Mouse (Mus musculus): ENCODE data around the gene Kdm3a. TPM values are rescaled to one million over a fixed set of nuclear protein-coding genes. Genes with fewer than 3 reads are reported as not detected.

The Kdm3a gene
- polyA plus RNA-seq, 1 experiment: 11.5 TPM

DNA sequence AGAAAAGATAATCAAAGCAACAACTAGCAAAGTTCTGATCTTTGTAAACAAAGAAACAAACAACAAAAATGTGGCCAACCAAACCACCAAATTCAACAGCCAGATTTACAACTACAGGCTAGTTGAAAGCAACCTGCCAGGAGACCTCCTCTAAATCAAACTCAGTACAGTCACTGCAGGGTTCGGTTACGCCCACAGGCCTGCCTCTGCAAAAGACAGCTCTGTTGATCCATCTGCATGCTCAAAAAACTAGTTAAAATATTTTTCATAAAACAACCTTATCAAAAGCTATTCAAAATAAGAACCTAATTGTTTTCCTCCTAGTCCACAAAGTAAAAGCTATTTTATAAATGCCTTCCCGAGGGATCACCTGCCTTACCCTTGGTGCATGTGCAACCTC lies 25.0 kb downstream of the Kdm3a start:
- H3K4me3 ChIP-seq: no peak overlapping the region
- no peaks in the 10 kb centered on the region for H3K27me3 ChIP-seq (ENCODE audit: control insufficient read depth, insufficient read depth, insufficient read length)
- no peak overlapping the region for H3ac ChIP-seq (ENCODE audit: control insufficient read depth, insufficient read length)
- no peaks in the 10 kb centered on the region for H3K79me2 ChIP-seq (ENCODE audit: control insufficient read depth, insufficient read depth)
- peaks cover 66% of the 10 kb centered on the region for H3K36me3 ChIP-seq (ENCODE audit: control insufficient read depth, insufficient read depth)
- TF ChIP-seq POLR2A (IDR thresholded peaks at IDR 0.05; ENCODE audit: insufficient read length, low read depth) (no peak), CEBPB (IDR thresholded peaks at IDR 0.05; ENCODE audit: insufficient read depth, poor library complexity, severe bottlenecking) (no peak), MAX (IDR thresholded peaks at IDR 0.05; ENCODE audit: low read depth) (no peak), MYOD1 (IDR thresholded peaks at IDR 0.05; ENCODE audit: control insufficient read depth in 1 of 3, insufficient read length in 2 of 3, low read depth in 2 of 3) (no peak), E2F4 (IDR thresholded peaks at IDR 0.05; ENCODE audit: insufficient read depth) (no peak), TCF3 (IDR thresholded peaks at IDR 0.05; ENCODE audit: insufficient read length, low read depth) (no peak), TCF12 (IDR thresholded peaks at IDR 0.05; ENCODE audit: insufficient read depth, poor library complexity, severe bottlenecking) (no peak), REST (IDR thresholded peaks at IDR 0.05; ENCODE audit: insufficient read depth, insufficient read length) (no peak), MYOG (IDR thresholded peaks at IDR 0.05; ENCODE audit: control insufficient read depth in 1 of 3, insufficient read depth in 1 of 3, insufficient read length in 2 of 3, low read depth in 2 of 3) (no peak), USF1 (IDR thresholded peaks at IDR 0.05; ENCODE audit: low read depth) (no peak), POLR2AphosphoS2 (IDR thresholded peaks at IDR 0.05; ENCODE audit: insufficient read length, low read depth) (no peak), SRF (IDR thresholded peaks at IDR 0.05; ENCODE audit: control insufficient read depth, insufficient read length, low read depth) (no peak)
- no peak overlapping the region for H3K4me2 ChIP-seq (ENCODE audit: low read depth)

DNA sequence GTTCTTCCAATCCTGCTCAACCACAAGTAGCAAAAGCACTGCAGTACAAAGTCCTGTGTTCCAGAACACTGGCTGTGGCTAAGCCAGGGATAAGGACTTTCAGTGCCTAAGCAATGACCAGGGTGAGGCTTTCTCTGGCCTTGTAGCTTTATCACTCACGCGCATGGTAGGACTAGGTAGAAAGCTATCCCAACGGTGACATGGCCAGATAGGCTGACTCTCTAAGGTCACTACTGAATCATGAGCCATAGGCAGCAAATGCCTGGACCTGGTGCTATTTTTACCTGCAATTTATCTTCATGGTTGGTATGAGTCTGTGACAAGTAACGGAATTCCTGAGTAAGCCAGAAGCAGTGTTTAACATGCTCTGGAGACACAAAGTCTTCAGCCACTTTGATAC lies 42.6 kb downstream of the Kdm3a start:
- TF ChIP-seq USF1 (IDR thresholded peaks at IDR 0.05; ENCODE audit: low read depth) (no peak), MYOD1 (IDR thresholded peaks at IDR 0.05; ENCODE audit: control insufficient read depth in 1 of 3, insufficient read length in 2 of 3, low read depth in 2 of 3) (no peak), E2F4 (IDR thresholded peaks at IDR 0.05; ENCODE audit: insufficient read depth) (no peak), TCF12 (IDR thresholded peaks at IDR 0.05; ENCODE audit: insufficient read depth, poor library complexity, severe bottlenecking) (no peak), POLR2A (IDR thresholded peaks at IDR 0.05; ENCODE audit: insufficient read length, low read depth) (no peak), POLR2AphosphoS2 (IDR thresholded peaks at IDR 0.05; ENCODE audit: insufficient read length, low read depth) (no peak), REST (IDR thresholded peaks at IDR 0.05; ENCODE audit: insufficient read depth, insufficient read length) (no peak), MYOG (IDR thresholded peaks at IDR 0.05; ENCODE audit: control insufficient read depth in 1 of 3, insufficient read depth in 1 of 3, insufficient read length in 2 of 3, low read depth in 2 of 3) (no peak), CEBPB (IDR thresholded peaks at IDR 0.05; ENCODE audit: insufficient read depth, poor library complexity, severe bottlenecking) (no peak), MAX (IDR thresholded peaks at IDR 0.05; ENCODE audit: low read depth) (no peak), SRF (IDR thresholded peaks at IDR 0.05; ENCODE audit: control insufficient read depth, insufficient read length, low read depth) (no peak), TCF3 (IDR thresholded peaks at IDR 0.05; ENCODE audit: insufficient read length, low read depth) (no peak)
- no peaks in the 10 kb centered on the region for H3K79me2 ChIP-seq (ENCODE audit: control insufficient read depth, insufficient read depth)

DNA sequence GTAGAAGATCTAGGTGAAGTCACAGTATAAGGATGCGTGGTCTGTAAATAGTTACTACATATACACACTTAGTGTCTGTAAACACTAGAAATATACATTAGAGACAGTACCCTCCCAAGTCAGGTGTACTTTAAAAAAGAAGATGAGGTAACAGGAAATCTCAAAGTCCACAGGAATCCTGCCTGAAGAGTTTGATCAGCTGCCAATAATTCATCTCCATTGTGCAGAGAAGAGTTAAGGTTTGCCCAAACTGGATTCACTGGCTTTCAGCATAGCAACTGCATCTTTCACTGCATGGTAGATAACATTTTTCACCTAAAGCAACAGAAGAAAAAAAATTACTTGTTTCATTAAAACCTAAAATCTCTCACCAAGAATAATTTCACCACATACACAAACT lies 43.4 kb downstream of the Kdm3a start:
- H3K4me2 ChIP-seq (ENCODE audit: low read depth): no peak overlapping the region
- H3K79me2 ChIP-seq (ENCODE audit: control insufficient read depth, insufficient read depth): no peaks in the 10 kb centered on the region
- no peak overlapping the region for H3ac ChIP-seq (ENCODE audit: control insufficient read depth, insufficient read length)
- H3K4me3 ChIP-seq: no peak overlapping the region
- peaks cover 59% of the 10 kb centered on the region for H3K36me3 ChIP-seq (ENCODE audit: control insufficient read depth, insufficient read depth)
- H3K27me3 ChIP-seq (ENCODE audit: control insufficient read depth, insufficient read depth, insufficient read length): no peaks in the 10 kb centered on the region
- TF ChIP-seq REST (IDR thresholded peaks at IDR 0.05; ENCODE audit: insufficient read depth, insufficient read length) (no peak), TCF12 (IDR thresholded peaks at IDR 0.05; ENCODE audit: insufficient read depth, poor library complexity, severe bottlenecking) (no peak), POLR2A (IDR thresholded peaks at IDR 0.05; ENCODE audit: insufficient read length, low read depth) (no peak), MYOG (IDR thresholded peaks at IDR 0.05; ENCODE audit: control insufficient read depth in 1 of 3, insufficient read depth in 1 of 3, insufficient read length in 2 of 3, low read depth in 2 of 3) (no peak), POLR2AphosphoS2 (IDR thresholded peaks at IDR 0.05; ENCODE audit: insufficient read length, low read depth) (no peak), MAX (IDR thresholded peaks at IDR 0.05; ENCODE audit: low read depth) (no peak), USF1 (IDR thresholded peaks at IDR 0.05; ENCODE audit: low read depth) (no peak), SRF (IDR thresholded peaks at IDR 0.05; ENCODE audit: control insufficient read depth, insufficient read length, low read depth) (no peak), CEBPB (IDR thresholded peaks at IDR 0.05; ENCODE audit: insufficient read depth, poor library complexity, severe bottlenecking) (no peak), MYOD1 (IDR thresholded peaks at IDR 0.05; ENCODE audit: control insufficient read depth in 1 of 3, insufficient read length in 2 of 3, low read depth in 2 of 3) (no peak)

More for the DNA sequence above, 42.6 kb downstream of the Kdm3a start:
- H3K36me3 ChIP-seq (ENCODE audit: control insufficient read depth, insufficient read depth): peaks cover 63% of the 10 kb centered on the region
- H3K27me3 ChIP-seq (ENCODE audit: control insufficient read depth, insufficient read depth, insufficient read length): no peaks in the 10 kb centered on the region
- H3K4me3 ChIP-seq: no peak overlapping the region
- H3ac ChIP-seq (ENCODE audit: control insufficient read depth, insufficient read length): no peak overlapping the region
- H3K4me2 ChIP-seq (ENCODE audit: low read depth): no peak overlapping the region

DNA sequence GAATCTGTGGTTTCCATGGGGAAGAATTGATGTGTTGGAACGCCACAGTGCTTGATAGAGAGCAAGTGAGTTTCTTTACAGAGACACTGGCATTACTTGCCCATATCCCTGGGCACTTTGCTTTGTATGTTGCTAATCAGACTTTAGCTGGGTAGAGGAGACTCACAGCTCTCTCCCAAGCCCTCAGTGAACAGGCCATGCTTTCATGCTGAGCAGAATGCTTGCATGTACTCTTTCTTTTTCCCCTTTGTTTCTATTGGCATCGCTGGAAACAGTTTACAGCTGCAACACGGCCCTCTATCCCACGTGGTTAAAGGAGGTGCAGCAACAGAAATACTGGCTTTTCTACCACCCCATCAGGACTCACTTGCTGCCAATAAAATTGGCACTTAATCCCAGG lies 49.6 kb downstream of the Kdm3a start:
- Histone ChIP-seq H3ac (ENCODE audit: control insufficient read depth, insufficient read length) (no peak overlapping the region), H3K4me2 (ENCODE audit: low read depth) (no peak overlapping the region), H3K36me3 (ENCODE audit: control insufficient read depth, insufficient read depth) (peaks cover 18% of the 10 kb centered on the region), H3K27me3 (ENCODE audit: control insufficient read depth, insufficient read depth, insufficient read length) (no peaks in the 10 kb centered on the region), H3K79me2 (ENCODE audit: control insufficient read depth, insufficient read depth) (no peaks in the 10 kb centered on the region), H3K4me3 (no peak overlapping the region)
- TF ChIP-seq REST (IDR thresholded peaks at IDR 0.05; ENCODE audit: insufficient read depth, insufficient read length) (no peak), SRF (IDR thresholded peaks at IDR 0.05; ENCODE audit: control insufficient read depth, insufficient read length, low read depth) (no peak), TCF12 (IDR thresholded peaks at IDR 0.05; ENCODE audit: insufficient read depth, poor library complexity, severe bottlenecking) (no peak), E2F4 (IDR thresholded peaks at IDR 0.05; ENCODE audit: insufficient read depth) (no peak)

DNA sequence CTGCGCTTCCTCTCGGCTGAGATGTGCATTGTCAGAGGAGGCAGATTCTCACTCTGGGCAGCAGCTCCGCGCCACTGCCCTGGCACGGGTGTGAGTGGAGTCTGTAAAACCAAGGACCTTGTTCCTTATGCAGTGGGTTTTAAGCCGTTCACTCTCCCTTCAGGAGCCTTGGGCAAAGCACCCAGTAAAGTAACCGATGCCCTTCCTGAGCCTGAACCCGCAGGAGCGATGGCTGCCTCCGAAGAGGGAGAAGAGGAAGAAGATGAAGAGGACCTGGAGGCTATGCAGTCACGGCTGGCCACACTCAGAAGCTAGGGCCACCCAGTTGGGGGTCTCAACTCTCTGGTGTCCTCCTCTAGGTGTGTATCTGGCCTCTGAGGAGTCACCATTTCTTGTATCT lies 53.3 kb downstream of the Kdm3a start:
- peaks cover 19% of the 10 kb centered on the region for H3K36me3 ChIP-seq (ENCODE audit: control insufficient read depth, insufficient read depth)
- TF ChIP-seq TCF3 (IDR thresholded peaks at IDR 0.05; ENCODE audit: insufficient read length, low read depth) (no peak), POLR2A (IDR thresholded peaks at IDR 0.05; ENCODE audit: insufficient read length, low read depth) (no peak), REST (IDR thresholded peaks at IDR 0.05; ENCODE audit: insufficient read depth, insufficient read length) (no peak)
- no peaks in the 10 kb centered on the region for H3K27me3 ChIP-seq (ENCODE audit: control insufficient read depth, insufficient read depth, insufficient read length)
- no peaks in the 10 kb centered on the region for H3K79me2 ChIP-seq (ENCODE audit: control insufficient read depth, insufficient read depth)
- no peak overlapping the region for H3ac ChIP-seq (ENCODE audit: control insufficient read depth, insufficient read length)
- no peak overlapping the region for H3K4me2 ChIP-seq (ENCODE audit: low read depth)
- no peak overlapping the region for H3K4me3 ChIP-seq
